Comparison of ENCODE assay signal across 7 mouse cellular contexts in the genomic region with DNA sequence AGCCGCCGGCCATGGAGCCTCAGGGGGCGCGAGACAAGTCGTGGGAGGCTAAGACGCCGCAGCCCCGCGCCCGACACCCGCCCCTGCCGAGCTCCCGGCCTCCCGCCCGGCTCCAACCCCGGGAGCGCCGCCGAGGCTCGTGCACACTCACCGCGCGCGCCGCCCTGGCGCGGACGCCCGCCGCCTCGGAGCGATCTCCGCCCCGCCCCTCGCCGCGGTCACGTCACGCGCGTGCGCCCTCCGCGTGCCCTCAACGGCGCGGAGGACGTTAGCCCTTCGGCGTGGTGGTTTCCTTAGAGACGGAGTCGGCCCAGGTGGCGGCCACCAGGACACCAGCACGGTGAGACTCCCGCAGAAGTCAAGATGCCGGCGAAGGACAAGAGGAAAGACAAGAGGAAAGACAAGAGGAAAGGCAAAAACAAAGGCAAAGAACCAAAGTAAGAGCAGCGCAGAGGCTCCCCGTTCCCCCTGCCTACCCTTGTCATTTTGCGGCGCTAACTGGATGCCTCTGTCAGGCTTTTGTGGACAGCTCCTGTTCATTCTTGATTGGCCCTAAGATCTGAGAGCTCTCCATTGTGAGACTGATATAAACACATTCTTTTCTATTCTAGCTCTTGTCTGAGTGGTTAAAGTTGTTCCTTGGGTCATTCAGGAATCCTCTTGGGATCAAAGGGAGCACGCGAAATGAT. TPM values are rescaled to one million over a fixed set of nuclear protein-coding genes. Genes with fewer than 3 reads are reported as not detected.
DNase-seq lines count a peak whose midpoint lies in the region; ATAC-seq and TF ChIP-seq lines count a peak whose summit lies in the region.

A gene (minus strand): TSS at position 211 of the 689 bp plus-strand sequence.
A gene (plus strand): TSS at position 253 of the 689 bp plus-strand sequence.

- DNase-seq in adrenal gland, adult 2 months = peak; percentile 96
- peak; percentile 81 for DNase-seq in embryo, embryonic 11.5 days (ENCODE audit: low read depth, low spot score)
- DNase-seq in gastrocnemius, postnatal 4 days (ENCODE audit: low spot score in 2 of 2) = peak; percentile 81 to 89
- DNase-seq in left cerebral cortex, postnatal 4 days = peak; percentile 89

- H3K4me2 ChIP-seq in intestine, postnatal 0 days (replicated peaks; ENCODE audit: low read depth) = peak within 1 kb of the TSS; percentile 95
- peak within 1 kb of the TSS; percentile 92 for H3K4me2 ChIP-seq in midbrain, embryonic 12.5 days (replicated peaks)

- H3K27ac ChIP-seq in intestine, postnatal 0 days (ENCODE audit: low read depth, low read length) = peak within 1 kb of the TSS; percentile 85
- H3K27ac ChIP-seq in midbrain, embryonic 12.5 days (replicated peaks) = peak within 1 kb of the TSS; percentile 81
- peak within 1 kb of the TSS; percentile 69 for H3K27ac ChIP-seq in small intestine, adult 2 months (ENCODE audit: insufficient read depth, low read depth, low read length)

- H3K9me3 ChIP-seq in intestine, postnatal 0 days (ENCODE audit: control insufficient read depth) = no peaks in the 10 kb centered on the region
- no peaks in the 10 kb centered on the region for H3K9me3 ChIP-seq in midbrain, embryonic 12.5 days

- H3K4me1 ChIP-seq in intestine, postnatal 0 days (replicated peaks; ENCODE audit: control insufficient read depth, insufficient read depth, low read length) = no peaks in the 10 kb centered on the region
- peaks cover 11% of the 10 kb centered on the region for H3K4me1 ChIP-seq in midbrain, embryonic 12.5 days
- H3K4me1 ChIP-seq in small intestine, adult 2 months (ENCODE audit: control insufficient read depth, insufficient read depth, insufficient read length, low read length) = no peaks in the 10 kb centered on the region

- H3K36me3 ChIP-seq in intestine, postnatal 0 days (ENCODE audit: control insufficient read depth, insufficient read depth) = no peaks in the 10 kb centered on the region
- H3K36me3 ChIP-seq in midbrain, embryonic 12.5 days = no peaks in the 10 kb centered on the region
- H3K36me3 ChIP-seq in small intestine, adult 2 months (ENCODE audit: control insufficient read depth, insufficient read depth, low read length) = no peaks in the 10 kb centered on the region; the same call in 1 of the 2 replicates

- no peak; the same call in 1 of the 2 replicates for TF ChIP-seq CTCF in intestine, postnatal 0 days (IDR thresholded peaks at IDR 0.05; ENCODE audit: low read depth)
- TF ChIP-seq CTCF in small intestine, adult 2 months (IDR thresholded peaks at IDR 0.05; ENCODE audit: extremely low read depth, insufficient read length, insufficient replicate concordance, low read depth, low read length) = no peak

- H3K27me3 ChIP-seq in intestine, postnatal 0 days (replicated peaks; ENCODE audit: control insufficient read depth, insufficient read depth, low read length) = no peaks in the 10 kb centered on the region
- peaks cover 6% of the 10 kb centered on the region; the same call in 1 of the 2 replicates for H3K27me3 ChIP-seq in midbrain, embryonic 12.5 days
- H3K27me3 ChIP-seq in small intestine, adult 2 months (ENCODE audit: control insufficient read depth, insufficient read depth, low read length) = no peaks in the 10 kb centered on the region

- peak within 1 kb of the TSS; percentile 75 for H3K9ac ChIP-seq in intestine, postnatal 0 days (ENCODE audit: low read depth, low read length)
- peak within 1 kb of the TSS; percentile 80 for H3K9ac ChIP-seq in midbrain, embryonic 12.5 days (replicated peaks)

- 2% methylated on average over 63 of the region's 63 CpGs for WGBS in intestine, postnatal 0 days
- WGBS in midbrain, embryonic 12.5 days = 2% methylated on average over 35 of the region's 63 CpGs
- 2% methylated on average over 51 of the region's 63 CpGs for WGBS in small intestine, adult 2 months

- ATAC-seq in intestine, postnatal 0 days = peak; percentile 92
- ATAC-seq in midbrain, embryonic 12.5 days (ENCODE audit: low FRiP score, low read depth) = peak; percentile 90

- intact Hi-C loops in left cerebral cortex, postnatal 4 days (cut with DNase I) = no loop called here

- H3K4me3 ChIP-seq in intestine, postnatal 0 days (ENCODE audit: low read depth, low read length) = peak within 1 kb of the TSS; percentile 79
- peak within 1 kb of the TSS; percentile 75 for H3K4me3 ChIP-seq in midbrain, embryonic 12.5 days
- peak within 1 kb of the TSS; percentile 80 for H3K4me3 ChIP-seq in small intestine, adult 2 months (ENCODE audit: low read depth, low read length)

- peak; percentile 80 for TF ChIP-seq POLR2A in small intestine, adult 2 months (IDR thresholded peaks at IDR 0.05; ENCODE audit: low read depth, low read length)

RNA-seq across cellular contexts. Expression of the first gene that starts in this region (rescaled TPM):
- 100 to 1,000 TPM; 124 to 126 TPM for total RNA-seq in adrenal gland, adult 2 months (2021)
- 11.9 and 14.8 TPM in 2 replicates for polyA plus RNA-seq in adrenal gland, adult 2 months (2012; rRNA removed)
- 10 to 100 TPM in 1 of 2 experiments, 1 to 10 TPM in 1; 9.9 to 10.9 TPM for total RNA-seq in gastrocnemius, postnatal 4 days (2021)
- polyA plus RNA-seq in intestine, postnatal 0 days (2015; fragmentation: Nextera tagmentation; extraction: Ambion mirVana) = 54.4 and 56.5 TPM in 2 replicates
- total RNA-seq in left cerebral cortex, postnatal 4 days (2021) = 10 to 100 TPM; 15.8 to 17.0 TPM
- polyA plus RNA-seq in midbrain, embryonic 12.5 days (2016; fragmentation: Nextera tagmentation; extraction: Ambion mirVana) = 9.6 and 10.3 TPM in 2 replicates
- 10.9 and 15.5 TPM in 2 replicates for polyA plus RNA-seq in small intestine, adult 2 months (2012; rRNA removed)

RNA-seq across cellular contexts. Expression of the second gene that starts in this region (rescaled TPM):
- 1 to 10 TPM; 2.7 to 3.4 TPM for total RNA-seq in adrenal gland, adult 2 months (2021)
- not detected in 2 replicates for polyA plus RNA-seq in adrenal gland, adult 2 months (2012; rRNA removed)
- total RNA-seq in gastrocnemius, postnatal 4 days (2021) = 1 to 10 TPM in 1 of 2 experiments, under 1 TPM in 1; 0.54 to 1.1 TPM
- 0.42 and 0.53 TPM in 2 replicates for polyA plus RNA-seq in intestine, postnatal 0 days (2015; fragmentation: Nextera tagmentation; extraction: Ambion mirVana)
- 1 to 10 TPM; 6.1 to 8.7 TPM for total RNA-seq in left cerebral cortex, postnatal 4 days (2021)
- 2.6 and 2.7 TPM in 2 replicates for polyA plus RNA-seq in midbrain, embryonic 12.5 days (2016; fragmentation: Nextera tagmentation; extraction: Ambion mirVana)
- not detected in 2 replicates for polyA plus RNA-seq in small intestine, adult 2 months (2012; rRNA removed)

Comparison
In these comparisons a context has a peak if more than half of its experiments do, and no peak if none do; other contexts are left out.
1. Peak in every context shown above with its lines: DNase-seq, ATAC-seq, H3K4me3 ChIP-seq and H3K27ac ChIP-seq.
2. RNA of the first gene that starts in this region (total RNA-seq): 124 to 126 TPM in adrenal gland, adult 2 months; 15.8 to 17.0 TPM in left cerebral cortex, postnatal 4 days and 9.9 to 10.9 TPM in gastrocnemius, postnatal 4 days; every median in the first group is over 4 times any median in the second.